8 mouse cellular contexts compared by ENCODE assay signal in the genomic region with DNA sequence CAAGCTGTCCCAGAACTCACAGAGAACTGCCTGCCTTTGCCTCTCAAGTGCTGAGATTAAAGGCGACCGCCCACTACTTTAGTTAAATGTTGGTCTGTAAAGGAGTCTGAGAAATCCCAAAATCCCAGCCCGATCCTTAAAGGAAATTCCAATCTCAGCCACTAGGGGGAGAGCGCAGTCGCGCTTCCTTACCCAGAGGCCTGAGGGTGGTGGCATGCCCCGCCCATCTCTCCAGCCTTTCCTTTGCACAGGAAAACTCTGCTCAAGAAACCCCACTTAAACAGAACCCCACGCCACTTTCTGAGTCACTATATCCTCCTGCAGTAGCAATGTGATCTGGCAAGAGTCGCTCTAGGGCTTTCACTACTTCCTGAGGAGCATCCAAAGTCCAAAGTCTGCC. TPM values are rescaled to one million over a fixed set of nuclear protein-coding genes. Genes with fewer than 3 reads are reported as not detected.
A peak's percentile ranks its signal among the peaks of the same experiment; 100 is the strongest.
DNase-seq lines count a peak whose midpoint lies in the region; ATAC-seq and TF ChIP-seq lines count a peak whose summit lies in the region.

No protein-coding gene starts in this region.

- DNase-seq in G1E (ENCODE audit: low spot score), result peak; percentile 38
- peak; percentile 70 for DNase-seq in c-Kit-positive CD71-negative TER-119-negative erythroid progenitor cells, embryonic 14.5 days (ENCODE audit: low read depth)
- DNase-seq in fibroblast of lung, adult 2 months (ENCODE audit: low read depth), result peak; percentile 67
- DNase-seq in kidney, postnatal 10 days, result peak; percentile 90
- peak; percentile 95 for DNase-seq in lung, embryonic 14.5 days
- peak; percentile 63 for DNase-seq in thymus, postnatal 0 days (ENCODE audit: low spot score)

- H3K9me3 ChIP-seq in G1E (replicated peaks), result no peaks in the 10 kb centered on the region; the same call in 1 of the 2 replicates
- peaks cover 1% of the 10 kb centered on the region; the same call in 1 of the 2 replicates for H3K9me3 ChIP-seq in heart, embryonic 16.5 days (replicated peaks; ENCODE audit: control insufficient read depth, low read length)
- H3K9me3 ChIP-seq in lung, embryonic 14.5 days (ENCODE audit: low read depth, low read length), result no peaks in the 10 kb centered on the region
- no peaks in the 10 kb centered on the region for H3K9me3 ChIP-seq in neural tube, embryonic 15.5 days (replicated peaks)

- peak; percentile 73 for TF ChIP-seq CTCF in G1E (IDR thresholded peaks at IDR 0.05; ENCODE audit: low read depth, low read length)
- peak; percentile 90 for TF ChIP-seq CTCF in lung, embryonic 14.5 days (IDR thresholded peaks at IDR 0.05; ENCODE audit: low read depth)

- peaks cover 18% of the 10 kb centered on the region; the same call in 1 of the 2 replicates for H3K27me3 ChIP-seq in G1E (ENCODE audit: insufficient read depth, low read length)
- H3K27me3 ChIP-seq in heart, embryonic 16.5 days (ENCODE audit: control insufficient read depth, insufficient read depth, low read length), result no peaks in the 10 kb centered on the region
- H3K27me3 ChIP-seq in lung, embryonic 14.5 days (ENCODE audit: insufficient read depth, low read length), result no peaks in the 10 kb centered on the region
- no peaks in the 10 kb centered on the region for H3K27me3 ChIP-seq in neural tube, embryonic 15.5 days (replicated peaks)

- H3K4me1 ChIP-seq in G1E (ENCODE audit: insufficient read depth, low read depth, low read length), result peaks cover 23% of the 10 kb centered on the region
- 0 out of 2 replicates have a peak, but pooled peaks cover 3% of the 10 kb centered on the region for H3K4me1 ChIP-seq in heart, embryonic 16.5 days (ENCODE audit: control insufficient read depth, insufficient read depth, low read length)
- H3K4me1 ChIP-seq in lung, embryonic 14.5 days (ENCODE audit: insufficient read depth), result no peaks in the 10 kb centered on the region
- H3K4me1 ChIP-seq in neural tube, embryonic 15.5 days, result peaks cover 7% of the 10 kb centered on the region

- 2% methylated on average over 9 of the region's 9 CpGs for WGBS in heart, embryonic 16.5 days
- 3% methylated on average over 9 of the region's 9 CpGs for WGBS in lung, embryonic 14.5 days
- under 1% methylated on average over 9 of the region's 9 CpGs for WGBS in neural tube, embryonic 15.5 days

- peak; percentile 67 for ATAC-seq in G1E (ENCODE audit: extremely low read depth, insufficient number of reproducible peaks, low FRiP score, poor library complexity, severe bottlenecking)
- peak; percentile 56; the same call in 1 of the 2 replicates for ATAC-seq in heart, embryonic 16.5 days (replicated peaks; ENCODE audit: extremely low read depth, insufficient read depth, low FRiP score)
- ATAC-seq in lung, embryonic 14.5 days (ENCODE audit: insufficient read depth), result peak; percentile 72
- ATAC-seq in neural tube, embryonic 15.5 days (ENCODE audit: low FRiP score), result no peak

- no peaks in the 10 kb centered on the region for H3K36me3 ChIP-seq in G1E (replicated peaks)
- no peaks in the 10 kb centered on the region for H3K36me3 ChIP-seq in heart, embryonic 16.5 days (ENCODE audit: control insufficient read depth, insufficient read depth)
- H3K36me3 ChIP-seq in lung, embryonic 14.5 days (ENCODE audit: insufficient read depth), result no peaks in the 10 kb centered on the region
- no peaks in the 10 kb centered on the region for H3K36me3 ChIP-seq in neural tube, embryonic 15.5 days

- H3K9ac ChIP-seq in heart, embryonic 16.5 days (ENCODE audit: low read length), result peak overlapping the region; percentile 60; the same call in 1 of the 2 replicates
- H3K9ac ChIP-seq in lung, embryonic 14.5 days, result peak overlapping the region; percentile 44; the same call in 1 of the 2 replicates
- peak overlapping the region; percentile 7; the same call in 1 of the 2 replicates for H3K9ac ChIP-seq in neural tube, embryonic 15.5 days (replicated peaks)

- H3K4me3 ChIP-seq in G1E (ENCODE audit: low read depth, low read length), result no peak overlapping the region
- H3K4me3 ChIP-seq in heart, embryonic 16.5 days (ENCODE audit: low read length), result no peak overlapping the region
- no peak overlapping the region for H3K4me3 ChIP-seq in lung, embryonic 14.5 days (ENCODE audit: low read depth, low read length)
- no peak overlapping the region for H3K4me3 ChIP-seq in neural tube, embryonic 15.5 days (replicated peaks)

- no peak overlapping the region for H3K27ac ChIP-seq in heart, embryonic 16.5 days (ENCODE audit: low read length)
- H3K27ac ChIP-seq in lung, embryonic 14.5 days (ENCODE audit: low read depth), result peak overlapping the region; percentile 72; the same call in 1 of the 2 replicates
- H3K27ac ChIP-seq in neural tube, embryonic 15.5 days (replicated peaks), result peak overlapping the region; percentile 41; the same call in 1 of the 2 replicates

- peak overlapping the region; percentile 38 for H3K4me2 ChIP-seq in heart, embryonic 16.5 days (ENCODE audit: low read depth, low read length)
- H3K4me2 ChIP-seq in lung, embryonic 14.5 days, result peak overlapping the region; percentile 40
- peak overlapping the region; percentile 38 for H3K4me2 ChIP-seq in neural tube, embryonic 15.5 days

RNA-seq across cellular contexts. Expression of a gene that starts 4.5 kb away (rescaled TPM):
- total RNA-seq in G1E (2014; fragmentation: Nextera tagmentation) (66.4 and 91.6 TPM in 2 replicates), G1E (2017) (18.2 and 18.4 TPM in 2 replicates)
- 65.1 and 68.8 TPM in 2 replicates for polyA plus RNA-seq in G1E (2012)
- polyA plus RNA-seq in heart, embryonic 16.5 days (2015; fragmentation: Nextera tagmentation; extraction: Ambion mirVana), result 58.6 and 62.5 TPM in 2 replicates
- polyA plus RNA-seq in lung, embryonic 14.5 days (2014; fragmentation: Nextera tagmentation; extraction: Ambion mirVana), result 111 and 117 TPM in 2 replicates
- polyA plus RNA-seq in neural tube, embryonic 15.5 days (2015; fragmentation: Nextera tagmentation; extraction: Ambion mirVana), result 104 and 105 TPM in 2 replicates
- polyA plus RNA-seq in thymus, postnatal 0 days (2015; fragmentation: Nextera tagmentation; extraction: Ambion mirVana), result 35.6 and 37.4 TPM in 2 replicates

RNA-seq across cellular contexts. Expression of a gene that starts 11.3 kb away (rescaled TPM):
- 28.9 and 29.9 TPM in 2 replicates for total RNA-seq in G1E (2014; fragmentation: Nextera tagmentation)
- total RNA-seq in G1E (2017), result 15.4 and 17.9 TPM in 2 replicates
- 4.9 and 6.1 TPM in 2 replicates for polyA plus RNA-seq in G1E (2012)
- 0.75 and 1.00 TPM in 2 replicates for polyA plus RNA-seq in heart, embryonic 16.5 days (2015; fragmentation: Nextera tagmentation; extraction: Ambion mirVana)
- 3.3 and 3.4 TPM in 2 replicates for polyA plus RNA-seq in lung, embryonic 14.5 days (2014; fragmentation: Nextera tagmentation; extraction: Ambion mirVana)
- 1.0 and 1.5 TPM in 2 replicates for polyA plus RNA-seq in neural tube, embryonic 15.5 days (2015; fragmentation: Nextera tagmentation; extraction: Ambion mirVana)
- 1.6 TPM in 2 replicates for polyA plus RNA-seq in thymus, postnatal 0 days (2015; fragmentation: Nextera tagmentation; extraction: Ambion mirVana)

RNA-seq across cellular contexts. Expression of a gene that starts 21.9 kb away (rescaled TPM):
- 41.6 and 86.7 TPM in 2 replicates for total RNA-seq in G1E (2014; fragmentation: Nextera tagmentation)
- 20.2 and 23.1 TPM in 2 replicates for total RNA-seq in G1E (2017)
- polyA plus RNA-seq in G1E (2012), result 78.1 and 78.3 TPM in 2 replicates
- polyA plus RNA-seq in heart, embryonic 16.5 days (2015; fragmentation: Nextera tagmentation; extraction: Ambion mirVana), result 80.8 and 84.6 TPM in 2 replicates
- polyA plus RNA-seq in lung, embryonic 14.5 days (2014; fragmentation: Nextera tagmentation; extraction: Ambion mirVana), result 87.8 and 91.2 TPM in 2 replicates
- polyA plus RNA-seq in neural tube, embryonic 15.5 days (2015; fragmentation: Nextera tagmentation; extraction: Ambion mirVana), result 187 and 207 TPM in 2 replicates
- polyA plus RNA-seq in thymus, postnatal 0 days (2015; fragmentation: Nextera tagmentation; extraction: Ambion mirVana), result 153 and 180 TPM in 2 replicates

RNA-seq across cellular contexts. Expression of a gene that starts 26.4 kb away (rescaled TPM):
- total RNA-seq in G1E (2014; fragmentation: Nextera tagmentation) (2.5 and 8.4 TPM in 2 replicates), G1E (2017) (0.11 and 0.29 TPM in 2 replicates)
- polyA plus RNA-seq in G1E (2012), result 0.85 and 1.1 TPM in 2 replicates
- polyA plus RNA-seq in heart, embryonic 16.5 days (2015; fragmentation: Nextera tagmentation; extraction: Ambion mirVana), result 0.09 and 0.58 TPM in 2 replicates
- polyA plus RNA-seq in lung, embryonic 14.5 days (2014; fragmentation: Nextera tagmentation; extraction: Ambion mirVana), result 0.28 TPM in 1 of 2 replicates, not detected in the other
- 0.34 and 0.35 TPM in 2 replicates for polyA plus RNA-seq in neural tube, embryonic 15.5 days (2015; fragmentation: Nextera tagmentation; extraction: Ambion mirVana)
- 0.28 and 0.48 TPM in 2 replicates for polyA plus RNA-seq in thymus, postnatal 0 days (2015; fragmentation: Nextera tagmentation; extraction: Ambion mirVana)

RNA-seq across cellular contexts. Expression of a gene that starts 37.4 kb away (rescaled TPM):
- total RNA-seq in G1E (2014; fragmentation: Nextera tagmentation), result 126 and 176 TPM in 2 replicates
- total RNA-seq in G1E (2017), result 186 and 199 TPM in 2 replicates
- 169 and 192 TPM in 2 replicates for polyA plus RNA-seq in G1E (2012)
- 133 and 159 TPM in 2 replicates for polyA plus RNA-seq in heart, embryonic 16.5 days (2015; fragmentation: Nextera tagmentation; extraction: Ambion mirVana)
- 278 and 300 TPM in 2 replicates for polyA plus RNA-seq in lung, embryonic 14.5 days (2014; fragmentation: Nextera tagmentation; extraction: Ambion mirVana)
- polyA plus RNA-seq in neural tube, embryonic 15.5 days (2015; fragmentation: Nextera tagmentation; extraction: Ambion mirVana), result 154 and 188 TPM in 2 replicates
- polyA plus RNA-seq in thymus, postnatal 0 days (2015; fragmentation: Nextera tagmentation; extraction: Ambion mirVana), result 306 TPM in 2 replicates

Comparison
In these comparisons a context has a peak if more than half of its experiments do, and no peak if none do; other contexts are left out.
1. DNase-seq: peak in every context shown above with its lines; median percentile 95 in lung, embryonic 14.5 days; 90 in kidney, postnatal 10 days; 70 in c-Kit-positive CD71-negative TER-119-negative erythroid progenitor cells, embryonic 14.5 days; 67 in fibroblast of lung, adult 2 months; 63 in thymus, postnatal 0 days; 38 in G1E.
2. H3K9ac ChIP-seq: peak in every context shown above with its lines; median percentile 60 in heart, embryonic 16.5 days; 44 in lung, embryonic 14.5 days; 7 in neural tube, embryonic 15.5 days.